Mouse (Mus musculus) adrenal gland, postnatal 10 days (tissue): ENCODE measurements around the gene A130010J15Rik. TPM values are rescaled to one million over a fixed set of nuclear protein-coding genes. Genes with fewer than 3 reads are reported as not detected.

Experiments
- DNase-seq: peaks from one replicate; pipeline ENCODE4 v3.0.0; 2021; ENCODE audit warnings: mixed read lengths
- long read RNA-seq, 2 experiments: library from polyadenylated mRNA; stranded (forward); transcript quantifications; one replicate each; pipeline ENCODE4 v2.0.0; 2021
- total RNA-seq, 2 experiments: library from RNA; stranded (reverse); gene quantifications; 2 replicates each; pipeline ENCODE4 v1.2.3; 2021

A130010J15Rik gene
- total RNA-seq = 1 to 10 TPM; 3.4 to 4.8 TPM
- long read RNA-seq, experiment 1, transcript A130010J15Rik-201 (2 exons, 2,257 nt) = major isoform, 6 of 9 reads
- long read RNA-seq, experiment 1, partial matches to known transcripts = 0 of 9 reads
- long read RNA-seq, experiment 1, other reads (novel, unspliced or antisense) = 2 of 9 reads
- long read RNA-seq, experiment 2, partial matches to known transcripts = 0 of 6 reads
- long read RNA-seq, experiment 2, other reads (novel, unspliced or antisense) = 3 of 6 reads

- no peak for DNase-seq
Measured at GRCm38 (mm10) chr1:193167746-193168145, at the start of gene A130010J15Rik. Gene A130010J15Rik, plus strand, starts transcription at chr1:193168046.

- no peak for DNase-seq
Measured at GRCm38 (mm10) chr1:193122793-193123192, 45.1 kb upstream of the A130010J15Rik start.

GRCm38 (mm10) chr1:193123290-193123689, 44.6 kb upstream of the A130010J15Rik start:
- no peak for DNase-seq

GRCm38 (mm10) chr1:193125835-193126234, 42.0 kb upstream of the A130010J15Rik start:
- no peak for DNase-seq

GRCm38 (mm10) chr1:193128055-193128454, 39.8 kb upstream of the A130010J15Rik start:
- no peak for DNase-seq

- no peak for DNase-seq
Measured at GRCm38 (mm10) chr1:193129321-193129720, 38.5 kb upstream of the A130010J15Rik start.

GRCm38 (mm10) chr1:193129786-193130455, 37.9 kb upstream of the A130010J15Rik start, which contains the start of gene Diexf:
Gene Diexf, minus strand, starts transcription at chr1:193130272.
- peak; percentile 99 for DNase-seq

GRCm38 (mm10) chr1:193130456-193130825, 37.4 kb upstream of the A130010J15Rik start:
- no peak for DNase-seq

GRCm38 (mm10) chr1:193130839-193131238, 37.0 kb upstream of the A130010J15Rik start:
- DNase-seq = no peak

GRCm38 (mm10) chr1:193131311-193131948, 36.4 kb upstream of the A130010J15Rik start:
- no peak for DNase-seq

GRCm38 (mm10) chr1:193132385-193132784, 35.5 kb upstream of the A130010J15Rik start:
- DNase-seq = no peak

GRCm38 (mm10) chr1:193133726-193134125, 34.1 kb upstream of the A130010J15Rik start:
- DNase-seq = no peak

GRCm38 (mm10) chr1:193138087-193138486, 29.8 kb upstream of the A130010J15Rik start:
- no peak for DNase-seq

- no peak for DNase-seq
Measured at GRCm38 (mm10) chr1:193138669-193139068, 29.2 kb upstream of the A130010J15Rik start.

- DNase-seq = no peak
Measured at GRCm38 (mm10) chr1:193141118-193141517, 26.7 kb upstream of the A130010J15Rik start.

- no peak for DNase-seq
Measured at GRCm38 (mm10) chr1:193142517-193143062, 25.3 kb upstream of the A130010J15Rik start.

- DNase-seq = no peak
Measured at GRCm38 (mm10) chr1:193144516-193144915, 23.3 kb upstream of the A130010J15Rik start.

GRCm38 (mm10) chr1:193145101-193145500, 22.7 kb upstream of the A130010J15Rik start:
- no peak for DNase-seq

- DNase-seq = no peak
Measured at GRCm38 (mm10) chr1:193146416-193146815, 21.4 kb upstream of the A130010J15Rik start.

GRCm38 (mm10) chr1:193149231-193149630, 18.6 kb upstream of the A130010J15Rik start:
- no peak for DNase-seq

GRCm38 (mm10) chr1:193151134-193151533, 16.7 kb upstream of the A130010J15Rik start:
- no peak for DNase-seq

- peak; percentile 81 for DNase-seq
Measured at GRCm38 (mm10) chr1:193152872-193153271, 15.0 kb upstream of the A130010J15Rik start, which contains the start of gene Irf6. Gene Irf6, plus strand, starts transcription at chr1:193153111.

- no peak for DNase-seq
Measured at GRCm38 (mm10) chr1:193153561-193153960, 14.3 kb upstream of the A130010J15Rik start.
